Mouse (Mus musculus) ES-E14 (cell line): ENCODE data around the gene Rassf2.

Experiments
- CHD2 ChIP-seq: IDR thresholded peaks from 2 replicates; pipeline ENCODE4 v1.6.1; 2014; ENCODE audit warnings: mild to moderate bottlenecking, low read depth, low read length, inconsistent platforms
- ZNF384 ChIP-seq: IDR thresholded peaks from 2 replicates; pipeline ENCODE4 v1.6.1; 2012; ENCODE audit warnings: low read depth, low read length, inconsistent platforms

DNA sequence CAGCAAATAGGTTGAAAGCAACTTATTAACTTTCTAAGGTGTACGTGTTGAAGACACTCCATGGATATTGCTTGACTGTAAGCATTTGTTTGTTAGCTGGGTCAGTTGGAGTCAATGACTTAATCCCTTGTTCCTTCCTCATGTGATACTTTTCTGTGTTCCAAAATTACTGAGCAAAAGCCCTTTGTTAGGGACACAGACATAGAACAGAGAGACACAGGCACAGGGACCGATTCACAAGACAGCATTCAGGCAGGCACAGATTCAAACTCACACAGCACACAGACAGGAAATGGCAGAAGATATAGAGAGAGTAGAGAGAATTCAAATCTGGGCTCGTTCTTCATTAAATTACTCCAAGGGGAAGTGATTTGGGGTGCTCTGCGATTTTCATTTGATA lies 17.3 kb upstream of the Rassf2 start:
- TF ChIP-seq CHD2, result no peak
- TF ChIP-seq ZNF384, result no peak
